Comparison of ENCODE assay signal across 10 mouse cellular contexts in the genomic region with DNA sequence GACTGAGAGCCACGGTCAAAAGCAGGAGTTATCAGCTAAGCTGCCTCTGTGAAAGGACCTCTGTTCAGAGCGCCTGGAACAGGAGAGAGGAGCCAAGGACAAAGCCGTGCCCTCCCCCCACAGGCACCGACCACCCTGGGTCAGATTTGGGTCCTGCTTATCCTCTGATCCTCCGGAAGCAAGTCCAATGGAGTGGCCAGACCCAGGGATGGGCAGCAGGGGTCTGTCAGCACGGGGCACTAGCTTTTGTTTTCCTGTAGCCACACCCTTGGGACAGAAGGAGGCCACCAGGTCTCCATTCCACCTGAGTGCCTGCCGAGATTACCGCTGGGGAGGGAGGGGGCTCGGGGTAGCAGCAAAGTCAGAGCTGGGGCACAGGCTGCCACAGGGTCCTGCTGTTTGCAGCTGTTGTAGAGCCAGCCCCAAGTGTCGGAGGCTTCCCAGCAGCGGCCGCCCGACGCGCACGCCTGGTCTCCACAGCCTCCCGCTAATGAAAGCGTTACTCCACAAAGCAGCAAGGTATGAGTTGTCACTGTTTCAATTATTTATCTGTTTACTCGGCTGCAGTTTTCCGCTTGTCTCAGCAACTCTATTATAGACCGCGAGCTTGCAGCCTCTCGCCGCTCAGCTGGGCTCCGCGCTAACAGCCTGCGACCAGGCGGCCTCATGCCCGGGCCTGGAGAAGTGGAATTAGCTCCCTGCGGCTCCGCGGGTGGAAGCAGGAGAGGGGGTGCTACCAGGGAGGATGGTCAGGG.
A peak's percentile ranks its signal among the peaks of the same experiment; 100 is the strongest.
DNase-seq lines count a peak whose midpoint lies in the region; ATAC-seq and TF ChIP-seq lines count a peak whose summit lies in the region.
"Had no signal": no experiment of that assay in that cellular context is flagged by ENCODE, and none has a peak within 500 bp of the region (broad histone marks: within the 10 kb centered on the region; RNA-seq: fewer than 3 reads in every experiment).

No protein-coding gene starts in this region.

- peak overlapping the region; percentile 41 for H3K4me3 ChIP-seq in heart, embryonic 13.5 days
- no peak overlapping the region for H3K4me3 ChIP-seq in heart, adult 2 months
- peak overlapping the region; percentile 14 for H3K4me3 ChIP-seq in forebrain, embryonic 13.5 days
- peak overlapping the region; percentile 11 for H3K4me3 ChIP-seq in midbrain, embryonic 11.5 days (ENCODE audit: low read depth, low read length)
- H3K4me3 ChIP-seq in lung, adult 2 months (replicated peaks; ENCODE audit: extremely low read depth, low read depth, low read length): no peak overlapping the region

- H3K79me2 ChIP-seq in heart, adult 2 months (replicated peaks; ENCODE audit: control insufficient read depth, insufficient read depth, low read length): no peaks in the 10 kb centered on the region

- no peak for TF ChIP-seq CTCF in heart, adult 2 months (IDR thresholded peaks at IDR 0.05)
- no peak for TF ChIP-seq CTCF in brain, embryonic 14.5 days (IDR thresholded peaks at IDR 0.05; ENCODE audit: borderline replicate concordance, extremely low read depth, insufficient read depth, insufficient read length)
- TF ChIP-seq CTCF in lung, adult 2 months (IDR thresholded peaks at IDR 0.05; ENCODE audit: insufficient read depth, low read length): no peak

- H3K27ac ChIP-seq in heart, embryonic 13.5 days (replicated peaks): no peak overlapping the region
- H3K27ac ChIP-seq in heart, adult 2 months: no peak overlapping the region
- H3K27ac ChIP-seq in forebrain, embryonic 13.5 days: peak overlapping the region; percentile 57
- no peak overlapping the region for H3K27ac ChIP-seq in midbrain, embryonic 11.5 days (ENCODE audit: low read depth, low read length)

- H3K9ac ChIP-seq in heart, embryonic 13.5 days: peak overlapping the region; percentile 55
- no peak overlapping the region for H3K9ac ChIP-seq in heart, adult 2 months (ENCODE audit: low read depth, low read length)
- H3K9ac ChIP-seq in forebrain, embryonic 13.5 days: peak overlapping the region; percentile 46
- peak overlapping the region; percentile 34 for H3K9ac ChIP-seq in midbrain, embryonic 11.5 days (ENCODE audit: low read length)

- 2% methylated on average over 32 of the region's 32 CpGs for WGBS in heart, embryonic 13.5 days
- WGBS in heart, adult 2 months: 4% methylated on average over 32 of the region's 32 CpGs
- WGBS in forebrain, embryonic 13.5 days: 2% methylated on average over 32 of the region's 32 CpGs
- under 1% methylated on average over 32 of the region's 32 CpGs for WGBS in midbrain, embryonic 11.5 days
- WGBS in lung, adult 2 months: 7% methylated on average over 32 of the region's 32 CpGs

- no peaks in the 10 kb centered on the region for H3K9me3 ChIP-seq in heart, embryonic 13.5 days
- H3K9me3 ChIP-seq in forebrain, embryonic 13.5 days (replicated peaks): no peaks in the 10 kb centered on the region
- no peaks in the 10 kb centered on the region for H3K9me3 ChIP-seq in midbrain, embryonic 11.5 days (ENCODE audit: control insufficient read depth, low read length)

- TF ChIP-seq EP300 in heart, adult 2 months (IDR thresholded peaks at IDR 0.05; ENCODE audit: insufficient read depth, low read depth, low read length): no peak

- no peak for ATAC-seq in heart, embryonic 13.5 days (ENCODE audit: extremely low read depth, insufficient number of reproducible peaks, low FRiP score, low TSS enrichment)
- ATAC-seq in forebrain, embryonic 13.5 days: peak; percentile 11; the same call in 1 of the 2 replicates
- ATAC-seq in midbrain, embryonic 11.5 days (ENCODE audit: low FRiP score): peak; percentile 46; the same call in 1 of the 2 replicates
- ATAC-seq: lung, postnatal 0 days had no signal

- H3K36me3 ChIP-seq in heart, embryonic 13.5 days: no peaks in the 10 kb centered on the region
- no peaks in the 10 kb centered on the region for H3K36me3 ChIP-seq in heart, adult 2 months (ENCODE audit: control insufficient read depth, insufficient read depth, low read length)
- H3K36me3 ChIP-seq in forebrain, embryonic 13.5 days (ENCODE audit: poor library complexity, severe bottlenecking): no peaks in the 10 kb centered on the region
- no peaks in the 10 kb centered on the region for H3K36me3 ChIP-seq in midbrain, embryonic 11.5 days (ENCODE audit: control insufficient read depth, insufficient read depth, low read length)

- DNase-seq in heart, adult 2 months: no peak
- DNase-seq in brain, embryonic 14.5 days (ENCODE audit: low read depth): peak; percentile 74
- DNase-seq in midbrain, embryonic 11.5 days (ENCODE audit: low spot score, missing footprints): peak; percentile 94
- no peak for DNase-seq in layer of hippocampus, postnatal 36 days
- DNase-seq in left cerebral cortex, adult 8-10 months (ENCODE audit: low spot score in 2 of 2): no peak
- no peak for DNase-seq in lung, adult 2 months

- peaks cover 77% of the 10 kb centered on the region for H3K27me3 ChIP-seq in heart, embryonic 13.5 days (replicated peaks)
- peaks cover 3% of the 10 kb centered on the region; the same call in 1 of the 2 replicates for H3K27me3 ChIP-seq in heart, adult 2 months (ENCODE audit: control insufficient read depth, insufficient read depth, low read length)
- H3K27me3 ChIP-seq in forebrain, embryonic 13.5 days: peaks cover 36% of the 10 kb centered on the region
- H3K27me3 ChIP-seq in midbrain, embryonic 11.5 days (ENCODE audit: control insufficient read depth, insufficient read depth, low read length): peaks cover 24% of the 10 kb centered on the region
- H3K27me3 ChIP-seq: CH12.LX had no signal

- H3K4me2 ChIP-seq in heart, embryonic 13.5 days: peak overlapping the region; percentile 66
- H3K4me2 ChIP-seq in forebrain, embryonic 13.5 days: peak overlapping the region; percentile 43
- H3K4me2 ChIP-seq in midbrain, embryonic 11.5 days: peak overlapping the region; percentile 43

- no peak for TF ChIP-seq POLR2A in heart, adult 2 months (IDR thresholded peaks at IDR 0.05; ENCODE audit: insufficient read depth, low read depth, low read length)
- TF ChIP-seq POLR2A in brain, embryonic 14.5 days (IDR thresholded peaks at IDR 0.05; ENCODE audit: borderline replicate concordance, extremely low read depth, insufficient read depth, insufficient read length, poor library complexity, severe bottlenecking): no peak
- TF ChIP-seq POLR2A in lung, adult 2 months (IDR thresholded peaks at IDR 0.05; ENCODE audit: borderline replicate concordance, extremely low read depth, low read depth, low read length): no peak

- intact Hi-C loops in heart, adult 2 months (cut with DNase I): no loop called here

- H3K4me1 ChIP-seq in heart, embryonic 13.5 days: peaks cover 13% of the 10 kb centered on the region; the same call in 1 of the 2 replicates
- H3K4me1 ChIP-seq in heart, adult 2 months (ENCODE audit: control insufficient read depth, insufficient read depth, low read length): no peaks in the 10 kb centered on the region
- peaks cover 35% of the 10 kb centered on the region for H3K4me1 ChIP-seq in forebrain, embryonic 13.5 days
- H3K4me1 ChIP-seq in midbrain, embryonic 11.5 days (ENCODE audit: control insufficient read depth, insufficient read depth, low read length): peaks cover 25% of the 10 kb centered on the region
- no peaks in the 10 kb centered on the region for H3K4me1 ChIP-seq in lung, adult 2 months (ENCODE audit: control insufficient read depth, insufficient read depth, low read length)

Comparison
In these comparisons a context has a peak if more than half of its experiments do, and no peak if none do; other contexts are left out.
1. H3K4me3 ChIP-seq: peak in heart, embryonic 13.5 days (single experiment), forebrain, embryonic 13.5 days (single experiment) and midbrain, embryonic 11.5 days (single experiment); none in heart, adult 2 months (single experiment) and lung, adult 2 months (single experiment).
2. DNase-seq: peak in brain, embryonic 14.5 days (single experiment) and midbrain, embryonic 11.5 days (single experiment); none in heart, adult 2 months (0 of 2), layer of hippocampus, postnatal 36 days (0 of 2), left cerebral cortex, adult 8-10 months (0 of 2) and lung, adult 2 months (single experiment).
3. Peak in every context shown above with its lines, with median percentiles within 50 percentile points of each other: H3K4me2 ChIP-seq.